Mouse (Mus musculus): ENCODE data around the gene Pdgfc.

GRCm38 (mm10) chr3:81054074-81054473 lies 17.9 kb downstream of the Pdgfc start:
- no peak for TF ChIP-seq CTCF (IDR thresholded peaks at IDR 0.05; ENCODE audit: low read depth, low read length)
- no peak for TF ChIP-seq POLR2A (IDR thresholded peaks at IDR 0.05; ENCODE audit: extremely low read depth, insufficient read depth, low read length)

Measured in liver, adult 2 months (tissue).